Mouse (Mus musculus) lung, embryonic 16.5 days (tissue): ENCODE data around the gene Pnck. TPM values are rescaled to one million over a fixed set of nuclear protein-coding genes. Genes with fewer than 3 reads are reported as not detected.
A peak's percentile ranks its signal among the peaks of the same experiment; 100 is the strongest.

Experiments used
- ATAC-seq: fragments of 200-750 bp; cut with Nextera tagmentation; 2 replicates; pipeline ENCODE4 v1.8.0; 2017; ENCODE audit warnings: low read depth, mild to moderate bottlenecking, moderate library complexity
- H3K27ac ChIP-seq: fragments of 300-500 bp; sonication (generic); 2 replicates; pipeline ENCODE4 v1.5.1; 2014; ENCODE audit warnings: mild to moderate bottlenecking, control low read depth, low read length
- H3K27me3 ChIP-seq: fragments of 300-500 bp; sonication (generic); 2 replicates; pipeline ENCODE4 v1.6.1; 2014; ENCODE audit warnings: low read depth, low read length, mixed read lengths; ENCODE audit not compliant: control insufficient read depth, insufficient read depth
- H3K36me3 ChIP-seq: fragments of 300-500 bp; sonication (generic); 2 replicates; pipeline ENCODE4 v1.6.1; 2014; ENCODE audit warnings: low read length; ENCODE audit not compliant: control insufficient read depth, insufficient read depth
- H3K4me1 ChIP-seq: fragments of 300-500 bp; sonication (generic); replicated peaks from 2 replicates; pipeline ENCODE4 v1.6.1; 2014; ENCODE audit warnings: low read length, mixed read lengths; ENCODE audit not compliant: control insufficient read depth, insufficient read depth
- H3K4me2 ChIP-seq: fragments of 300-500 bp; sonication (generic); 2 replicates; pipeline ENCODE4 v1.6.1; 2014; ENCODE audit warnings: low read depth, low read length, control low read depth
- H3K4me3 ChIP-seq: fragments of 300-500 bp; sonication (generic); 2 replicates; pipeline ENCODE4 v1.5.1; 2014; ENCODE audit warnings: mild to moderate bottlenecking, low read length, control low read depth
- H3K9ac ChIP-seq: fragments of 300-500 bp; sonication (generic); 2 replicates; pipeline ENCODE4 v1.6.1; 2014; ENCODE audit warnings: low read length, control low read depth
- H3K9me3 ChIP-seq: fragments of 300-500 bp; sonication (generic); 2 replicates; pipeline ENCODE4 v1.6.1; 2016; ENCODE audit warnings: low read length; ENCODE audit not compliant: control insufficient read depth
- WGBS: fragments of 180-500 bp; shearing (Covaris S2); extraction: QIAGEN DNeasy Blood & Tissue Kit; methylation state at CpG from one replicate; pipeline ENCODE4 v1.1.7; 2014; 5-methylcytosine and 5-hydroxymethylcytosine counted together
- polyA plus RNA-seq: library from polyadenylated mRNA; unstranded; fragments of >200 nt; fragmentation: Nextera tagmentation; extraction: Ambion mirVana; gene quantifications from 2 replicates; pipeline ENCODE4 v1.2.1, GENCODE M21; 2015

The Pnck gene
- polyA plus RNA-seq, 1 experiment from 2014 or later, result 16.3 TPM

DNA sequence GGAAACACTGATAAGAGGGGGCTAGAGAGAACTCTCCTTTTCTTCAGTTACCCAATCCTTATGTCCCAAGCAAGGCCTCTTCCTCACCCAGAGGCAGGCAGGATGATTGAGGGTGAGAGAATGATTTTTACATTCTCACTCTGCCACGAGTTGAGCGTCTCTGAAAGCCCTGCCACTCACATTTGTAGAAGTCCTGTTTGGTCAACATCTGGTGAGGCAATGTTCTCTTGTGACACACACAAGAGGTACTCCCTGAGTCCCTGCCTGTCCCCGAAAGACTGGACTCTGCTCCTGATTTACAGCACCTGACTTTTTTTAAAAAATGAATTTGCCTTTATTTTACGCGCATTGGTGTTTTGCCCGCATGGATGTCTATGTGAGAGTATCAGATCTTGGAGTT is 6.5 kb downstream of the Pnck start:
- ATAC-seq, result no peak
- no peak overlapping the region for H3K9ac ChIP-seq
- no peak overlapping the region for H3K4me2 ChIP-seq

DNA sequence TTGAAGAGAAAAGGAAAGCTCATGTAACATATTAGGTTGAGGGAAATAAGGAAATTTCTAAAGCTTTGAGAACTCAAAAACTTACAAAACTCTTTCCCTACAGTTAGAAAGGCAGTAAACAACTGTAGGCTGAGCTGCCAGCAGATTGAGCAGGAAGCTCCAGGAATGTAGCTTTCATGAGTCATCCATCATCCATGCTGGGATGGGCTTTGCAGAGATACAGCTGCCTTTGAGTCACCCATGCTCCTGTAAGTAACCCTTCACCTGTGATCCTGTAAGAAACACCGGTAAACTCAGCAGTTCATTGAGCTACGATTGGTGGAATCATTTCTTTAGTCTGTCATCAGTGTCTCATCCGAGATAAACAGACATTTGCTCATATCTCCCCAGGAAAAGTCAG is 9.0 kb downstream of the Pnck start:
- Histone ChIP-seq H3K4me1 (no peaks in the 10 kb centered on the region), H3K4me3 (no peak overlapping the region), H3K9ac (no peak overlapping the region), H3K36me3 (no peaks in the 10 kb centered on the region), H3K9me3 (no peaks in the 10 kb centered on the region), H3K27me3 (no peaks in the 10 kb centered on the region), H3K4me2 (no peak overlapping the region), H3K27ac (no peak overlapping the region)
- no peak for ATAC-seq
- 49% methylated on average over 3 of the region's 3 CpGs for WGBS

More for the DNA sequence above, 6.5 kb downstream of the Pnck start:
- Histone ChIP-seq H3K27me3 (no peaks in the 10 kb centered on the region), H3K4me3 (no peak overlapping the region), H3K36me3 (no peaks in the 10 kb centered on the region), H3K9me3 (no peaks in the 10 kb centered on the region), H3K4me1 (no peaks in the 10 kb centered on the region), H3K27ac (no peak overlapping the region)
- 72% methylated on average over 6 of the region's 6 CpGs for WGBS

DNA sequence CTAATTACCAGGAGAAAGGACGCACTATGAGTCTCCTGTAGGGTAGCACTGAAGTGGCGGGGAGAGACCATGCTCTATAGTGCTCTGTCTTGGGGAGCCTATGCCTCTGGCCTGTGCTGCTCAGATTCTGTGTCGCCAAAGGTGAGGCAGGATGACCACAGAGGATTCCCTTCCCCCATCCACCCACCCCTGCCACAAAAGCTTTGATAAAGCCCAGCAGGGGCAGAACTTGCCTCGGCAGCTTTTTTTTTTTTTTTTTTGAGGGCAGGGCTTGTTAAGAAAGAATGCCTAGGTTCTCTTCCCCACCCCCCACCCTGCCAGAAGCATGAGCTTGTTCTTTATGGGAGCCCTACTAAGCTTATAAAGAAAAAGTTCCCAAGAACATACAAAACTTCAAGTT is 14.8 kb downstream of the Pnck start:
- H3K27ac ChIP-seq, result no peak overlapping the region
- H3K36me3 ChIP-seq, result no peaks in the 10 kb centered on the region
- no peak overlapping the region for H3K4me2 ChIP-seq
- ATAC-seq, result no peak
- H3K27me3 ChIP-seq, result peaks cover 4% of the 10 kb centered on the region; the same call in 1 of the 2 replicates
- no peak overlapping the region for H3K4me3 ChIP-seq
- H3K9ac ChIP-seq, result no peak overlapping the region
- H3K4me1 ChIP-seq, result no peaks in the 10 kb centered on the region
- WGBS, result 26% methylated on average over 4 of the region's 4 CpGs
- H3K9me3 ChIP-seq, result no peaks in the 10 kb centered on the region

DNA sequence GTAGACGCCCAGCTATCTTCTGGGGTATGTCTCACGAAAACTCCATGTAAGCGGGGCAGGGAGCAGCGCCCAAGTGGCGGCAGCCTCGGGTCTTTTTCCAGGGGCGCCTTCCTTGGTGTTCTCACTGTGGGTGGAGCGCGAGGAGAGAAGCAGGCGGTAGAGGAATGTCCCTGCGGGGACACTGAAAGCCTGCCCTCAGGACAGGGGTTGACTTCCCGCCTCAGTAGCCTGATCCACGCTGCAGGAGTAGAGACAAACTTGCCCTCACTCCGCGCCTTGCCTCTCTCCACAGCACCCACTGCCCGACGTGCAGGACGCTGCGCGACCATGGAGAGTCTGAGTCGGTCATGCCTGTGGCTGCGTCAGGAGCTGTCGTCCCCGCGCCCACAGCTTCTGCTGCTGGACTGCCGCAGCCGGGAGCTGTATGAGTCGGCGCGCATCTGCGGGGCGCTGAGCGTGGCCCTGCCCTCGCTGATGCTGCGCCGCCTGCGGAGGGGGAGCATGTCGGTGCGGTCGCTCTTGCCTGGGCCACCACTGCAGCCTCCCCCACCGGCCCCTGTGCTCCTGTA is 19.9 kb downstream of the Pnck start:
- no peaks in the 10 kb centered on the region for H3K9me3 ChIP-seq
- WGBS, result 12% methylated on average over 36 of the region's 41 CpGs
- H3K4me3 ChIP-seq, result peak overlapping the region; percentile 48
- H3K27me3 ChIP-seq, result peaks cover 30% of the 10 kb centered on the region
- H3K9ac ChIP-seq, result peak overlapping the region; percentile 50
- H3K36me3 ChIP-seq, result no peaks in the 10 kb centered on the region
- H3K4me2 ChIP-seq, result peak overlapping the region; percentile 72
- no peaks in the 10 kb centered on the region for H3K4me1 ChIP-seq
- peak; percentile 37; the same call in 1 of the 2 replicates for ATAC-seq
- no peak overlapping the region for H3K27ac ChIP-seq

DNA sequence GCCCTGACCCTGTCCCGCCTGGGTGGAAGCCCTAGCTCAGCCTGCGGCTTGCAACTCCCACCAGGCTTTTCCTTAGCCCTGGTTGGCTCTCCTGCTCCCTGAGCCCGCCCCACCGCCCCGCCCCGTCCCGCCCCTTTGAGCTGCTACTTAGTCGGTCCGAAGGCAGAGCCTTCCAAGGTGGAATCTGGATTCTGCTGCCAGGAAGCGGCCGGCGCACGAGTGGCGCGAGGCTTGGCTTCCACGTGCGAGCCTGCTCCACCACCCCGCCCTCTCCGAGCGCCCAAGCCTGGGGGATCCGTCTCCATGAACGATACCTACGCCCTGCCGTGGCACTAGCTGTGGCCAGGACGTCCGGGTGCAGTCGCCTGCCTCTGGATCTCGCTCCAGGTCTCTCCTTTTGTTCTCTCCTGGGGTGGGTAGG is 20.7 kb downstream of the Pnck start, which contains the start of gene Dusp9:
TSS of gene Dusp9 (plus strand) at position 165 of the 421 bp plus-strand sequence.
- H3K36me3 ChIP-seq, result no peaks in the 10 kb centered on the region
- peak; percentile 85 for ATAC-seq
- H3K27ac ChIP-seq, result no peak within 1 kb of the TSS
- no peaks in the 10 kb centered on the region for H3K4me1 ChIP-seq
- peak within 1 kb of the TSS; percentile 72 for H3K4me2 ChIP-seq
- peak within 1 kb of the TSS; percentile 50 for H3K9ac ChIP-seq
- peak within 1 kb of the TSS; percentile 48 for H3K4me3 ChIP-seq
- 11% methylated on average over 27 of the region's 28 CpGs for WGBS
- H3K9me3 ChIP-seq, result no peaks in the 10 kb centered on the region
- H3K27me3 ChIP-seq, result peaks cover 35% of the 10 kb centered on the region

DNA sequence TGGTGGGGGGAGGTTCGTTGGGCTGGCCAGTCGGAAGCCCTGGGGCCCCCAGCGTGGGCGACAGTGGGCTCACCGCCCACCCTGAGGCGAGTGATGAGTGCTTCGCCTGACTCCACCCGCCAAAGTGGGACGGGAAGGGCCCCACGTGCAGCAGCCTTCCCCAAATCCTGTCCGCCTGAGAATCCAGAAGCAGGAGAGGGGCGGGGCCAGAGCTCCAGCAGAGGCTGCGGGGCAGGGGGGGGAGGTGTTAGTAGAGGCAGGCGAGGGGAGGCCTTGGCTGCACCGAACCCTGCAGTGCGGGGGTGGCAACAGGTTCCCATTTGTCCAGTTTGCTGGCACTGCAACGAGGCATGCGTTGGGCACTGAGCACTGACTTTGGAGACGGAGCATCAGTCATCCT is 22.5 kb downstream of the Pnck start:
- peak overlapping the region; percentile 31 for H3K4me3 ChIP-seq
- peaks cover 36% of the 10 kb centered on the region for H3K27me3 ChIP-seq
- no peaks in the 10 kb centered on the region for H3K36me3 ChIP-seq
- H3K4me1 ChIP-seq, result no peaks in the 10 kb centered on the region
- no peak overlapping the region for H3K27ac ChIP-seq
- no peaks in the 10 kb centered on the region for H3K9me3 ChIP-seq
- peak overlapping the region; percentile 57 for H3K4me2 ChIP-seq
- no peak for ATAC-seq
- WGBS, result 11% methylated on average over 17 of the region's 19 CpGs
- H3K9ac ChIP-seq, result peak overlapping the region; percentile 43; the same call in 1 of the 2 replicates

DNA sequence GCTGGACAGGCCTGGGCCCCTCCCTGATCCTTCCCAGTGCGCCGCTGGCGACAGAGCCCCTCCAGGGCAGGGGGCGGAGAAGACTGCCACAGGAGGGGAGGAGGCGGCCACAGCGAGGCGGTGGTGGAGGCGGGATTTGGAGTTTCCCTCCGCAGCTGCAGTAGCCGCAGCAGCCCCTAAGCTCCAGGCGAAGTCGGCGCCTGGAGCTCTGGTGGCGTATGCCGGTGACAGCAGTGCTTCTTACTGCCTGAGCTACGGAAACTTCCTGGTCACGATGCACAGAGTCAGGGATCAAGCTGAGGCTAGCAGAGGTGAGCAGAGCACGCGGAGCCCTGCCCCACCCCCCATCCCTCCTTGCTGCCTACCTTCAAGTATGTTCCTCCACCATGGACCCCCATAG is 24.5 kb downstream of the Pnck start:
- Histone ChIP-seq H3K36me3 (no peaks in the 10 kb centered on the region), H3K27me3 (peaks cover 35% of the 10 kb centered on the region), H3K4me1 (no peaks in the 10 kb centered on the region), H3K9ac (no peak overlapping the region), H3K4me2 (peak overlapping the region; percentile 43), H3K27ac (no peak overlapping the region), H3K9me3 (no peaks in the 10 kb centered on the region), H3K4me3 (peak overlapping the region; percentile 14; the same call in 1 of the 2 replicates)
- ATAC-seq, result no peak
- WGBS, result 13% methylated on average over 15 of the region's 19 CpGs

DNA sequence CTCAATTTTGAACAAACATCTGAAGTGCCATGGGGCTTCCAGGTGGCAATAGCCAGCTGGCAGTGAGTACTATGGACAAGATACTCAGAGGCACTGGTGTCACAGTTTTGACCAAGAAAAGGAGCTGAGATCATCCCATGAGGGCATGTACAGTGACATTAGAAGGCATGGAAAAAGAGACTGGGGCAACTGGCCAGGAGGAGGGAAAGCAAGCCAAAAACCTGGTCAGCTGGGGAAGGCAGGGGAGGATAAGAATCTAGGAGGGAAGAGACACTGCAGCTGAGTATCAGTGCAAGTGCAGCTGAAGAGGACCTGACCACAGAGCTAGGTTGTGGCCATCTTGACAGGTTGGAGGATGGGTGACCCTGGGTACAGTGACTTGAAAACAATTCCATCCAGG is 32.9 kb downstream of the Pnck start:
- Histone ChIP-seq H3K4me3 (no peak overlapping the region), H3K27me3 (no peaks in the 10 kb centered on the region), H3K4me2 (no peak overlapping the region), H3K9ac (no peak overlapping the region), H3K9me3 (no peaks in the 10 kb centered on the region), H3K4me1 (no peaks in the 10 kb centered on the region), H3K27ac (no peak overlapping the region), H3K36me3 (no peaks in the 10 kb centered on the region)
- no peak for ATAC-seq

DNA sequence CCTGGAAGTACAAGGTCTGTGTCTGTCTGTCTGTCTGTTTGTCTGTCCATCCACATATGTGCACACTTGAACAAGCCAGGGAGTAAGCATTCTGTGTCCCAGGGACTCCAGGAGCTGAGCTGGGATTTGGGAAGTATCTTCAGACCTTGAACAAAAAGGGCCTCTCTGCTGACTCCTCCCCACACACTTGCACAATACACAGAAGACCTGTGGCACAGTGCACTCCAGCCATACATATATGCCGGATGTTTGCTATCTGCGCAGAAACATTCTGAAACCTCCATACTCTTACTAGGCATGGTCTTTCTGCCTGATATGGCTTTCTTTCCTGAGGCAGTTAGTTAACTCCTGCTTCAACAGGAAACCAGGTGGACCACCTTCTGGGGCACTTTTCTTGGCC is 40.0 kb downstream of the Pnck start:
- H3K27me3 ChIP-seq, result no peaks in the 10 kb centered on the region
- no peaks in the 10 kb centered on the region for H3K36me3 ChIP-seq
- no peak overlapping the region for H3K27ac ChIP-seq
- H3K9me3 ChIP-seq, result no peaks in the 10 kb centered on the region
- 69% methylated on average over 2 of the region's 2 CpGs for WGBS
- H3K9ac ChIP-seq, result no peak overlapping the region
- no peak for ATAC-seq
- no peaks in the 10 kb centered on the region for H3K4me1 ChIP-seq
- no peak overlapping the region for H3K4me3 ChIP-seq
- no peak overlapping the region for H3K4me2 ChIP-seq

DNA sequence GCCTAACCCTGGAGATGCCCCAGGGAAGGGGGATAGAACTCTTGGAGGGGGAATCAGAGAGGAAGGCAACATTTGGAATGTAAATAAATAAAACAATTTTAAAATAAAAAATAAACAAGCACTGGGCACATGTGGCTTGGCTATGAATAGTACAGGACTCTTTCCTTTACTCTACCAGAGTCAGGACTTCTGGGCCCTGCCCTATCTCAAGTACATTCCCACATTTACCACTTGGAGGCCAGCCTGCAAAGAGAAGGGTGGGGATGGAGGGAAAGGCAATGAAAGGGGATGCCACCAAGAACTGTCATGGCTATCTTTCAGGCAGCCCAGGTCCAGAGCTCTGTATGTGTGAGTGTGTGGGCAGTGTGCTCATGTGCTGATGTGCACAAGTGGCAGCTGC is 40.5 kb downstream of the Pnck start:
- Histone ChIP-seq H3K4me3 (no peak overlapping the region), H3K4me1 (no peaks in the 10 kb centered on the region), H3K27me3 (no peaks in the 10 kb centered on the region), H3K27ac (no peak overlapping the region), H3K9ac (no peak overlapping the region), H3K4me2 (no peak overlapping the region), H3K9me3 (no peaks in the 10 kb centered on the region), H3K36me3 (no peaks in the 10 kb centered on the region)
- ATAC-seq, result peak; percentile 54; the same call in 1 of the 2 replicates
